Mouse (Mus musculus): ENCODE measurements around the gene Bad.

DNA sequence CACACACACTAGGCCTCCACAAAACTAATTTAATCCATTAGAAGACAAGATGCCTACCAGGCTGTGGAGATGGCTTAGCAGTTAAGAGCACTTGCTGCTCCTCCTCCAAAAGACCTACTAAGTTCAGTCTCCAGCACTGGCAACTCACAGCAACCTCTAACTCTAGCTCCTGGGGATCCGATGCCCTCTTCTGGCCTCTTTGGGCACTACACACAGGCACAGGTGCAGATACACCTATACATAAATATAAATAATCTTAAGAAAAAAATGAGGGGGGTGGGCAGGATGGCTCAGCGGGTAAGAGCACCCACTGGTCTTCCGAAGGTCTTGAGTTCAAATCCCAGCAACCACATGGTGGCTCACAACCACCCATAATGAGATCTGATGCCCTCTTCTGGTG is 5.4 kb upstream of the Bad start:
- 0 out of 2 replicates have a peak, but pooled peaks have one; percentile 29 for TF ChIP-seq CTCF (IDR thresholded peaks at IDR 0.05; ENCODE audit: insufficient read depth, low read length)
- no peak for TF ChIP-seq POLR2A (IDR thresholded peaks at IDR 0.05; ENCODE audit: borderline replicate concordance, extremely low read depth, low read depth, low read length)
